Mouse (Mus musculus): ENCODE results near the gene Scaf4.

- TF ChIP-seq CTCF (IDR thresholded peaks at IDR 0.05; ENCODE audit: control insufficient read depth, insufficient read depth, insufficient replicate concordance, low read depth, low read length) = no peak
- no peak for TF ChIP-seq POLR2A (IDR thresholded peaks at IDR 0.05; ENCODE audit: control insufficient read depth, low read depth, low read length)
Observed at GRCm38 (mm10) chr16:90310488-90311135, 26.3 kb upstream of the Scaf4 start.
